Mouse (Mus musculus) kidney, adult 2 months (tissue): Measurements from ENCODE around the gene Ccdc136. TPM values are rescaled to one million over a fixed set of nuclear protein-coding genes. Genes with fewer than 3 reads are reported as not detected.

Source experiments
- DNase-seq: peaks from one replicate; pipeline ENCODE4 v3.0.0; 2021
- H3K27ac ChIP-seq: fragments of 200-500 bp; 2 replicates; pipeline ENCODE4 v1.5.1; 2012; ENCODE audit warnings: low read depth, low read length, control low read depth, inconsistent platforms; ENCODE audit not compliant: insufficient read depth
- H3K27me3 ChIP-seq: fragments of 200-500 bp; replicated peaks from 2 replicates; pipeline ENCODE4 v1.6.1; 2012; ENCODE audit warnings: mild to moderate bottlenecking, moderate library complexity, low read length, inconsistent platforms; ENCODE audit not compliant: control insufficient read depth, insufficient read depth
- H3K36me3 ChIP-seq: fragments of 200-500 bp; 2 replicates; pipeline ENCODE4 v1.6.1; 2012; ENCODE audit warnings: mild to moderate bottlenecking, moderate library complexity, low read length, inconsistent platforms; ENCODE audit not compliant: control insufficient read depth, insufficient read depth
- H3K4me1 ChIP-seq: fragments of 200-500 bp; 2 replicates; pipeline ENCODE4 v1.6.1; 2011; ENCODE audit warnings: low read length; ENCODE audit not compliant: control insufficient read depth, insufficient read depth
- H3K4me3 ChIP-seq: fragments of 200-500 bp; 2 replicates; pipeline ENCODE4 v1.5.1; 2011; ENCODE audit warnings: mild to moderate bottlenecking, low read depth, low read length, control low read depth; ENCODE audit not compliant: insufficient read depth
- CTCF ChIP-seq: fragments of 200-500 bp; conservative IDR thresholded peaks from 2 replicates; pipeline ENCODE4 v1.5.1; 2011; ENCODE audit warnings: low read depth, mild to moderate bottlenecking, control low read depth, low read length, moderate library complexity, mixed read lengths; ENCODE audit not compliant: insufficient read depth, insufficient read length
- POLR2A ChIP-seq: fragments of 200-500 bp; IDR thresholded peaks from one replicate; pipeline ENCODE4 v1.6.1; 2011; ENCODE audit warnings: low read depth, low read length, control low read depth
- WGBS: fragments of 180-500 bp; shearing (Covaris S2); methylation state at CpG from one replicate; pipeline ENCODE4 v1.1.7; 2018; 5-methylcytosine and 5-hydroxymethylcytosine counted together
- polyA plus RNA-seq: library from polyadenylated mRNA; depleted of rRNA; stranded (reverse); fragments of >200 nt; gene quantifications from 2 replicates; pipeline ENCODE4 v1.2.3, GENCODE M21; 2012

Ccdc136 gene
- polyA plus RNA-seq, 1 experiment = 4.0 TPM

- DNase-seq = peak; percentile 14
- Histone ChIP-seq H3K36me3 (no peaks in the 10 kb centered on the region), H3K4me1 (no peaks in the 10 kb centered on the region), H3K4me3 (peak within 1 kb of the TSS; percentile 48), H3K27ac (no peak within 1 kb of the TSS), H3K27me3 (peaks cover 5% of the 10 kb centered on the region)
- 1% methylated on average over 71 of the region's 77 CpGs for WGBS
- TF ChIP-seq CTCF = no peak
Observed at GRCm38 (mm10) chr6:29433038-29433803, 37.1 kb downstream of the Ccdc136 start, which contains the start of gene Flnc. Gene Flnc, plus strand, starts transcription at chr6:29433256.

DNA sequence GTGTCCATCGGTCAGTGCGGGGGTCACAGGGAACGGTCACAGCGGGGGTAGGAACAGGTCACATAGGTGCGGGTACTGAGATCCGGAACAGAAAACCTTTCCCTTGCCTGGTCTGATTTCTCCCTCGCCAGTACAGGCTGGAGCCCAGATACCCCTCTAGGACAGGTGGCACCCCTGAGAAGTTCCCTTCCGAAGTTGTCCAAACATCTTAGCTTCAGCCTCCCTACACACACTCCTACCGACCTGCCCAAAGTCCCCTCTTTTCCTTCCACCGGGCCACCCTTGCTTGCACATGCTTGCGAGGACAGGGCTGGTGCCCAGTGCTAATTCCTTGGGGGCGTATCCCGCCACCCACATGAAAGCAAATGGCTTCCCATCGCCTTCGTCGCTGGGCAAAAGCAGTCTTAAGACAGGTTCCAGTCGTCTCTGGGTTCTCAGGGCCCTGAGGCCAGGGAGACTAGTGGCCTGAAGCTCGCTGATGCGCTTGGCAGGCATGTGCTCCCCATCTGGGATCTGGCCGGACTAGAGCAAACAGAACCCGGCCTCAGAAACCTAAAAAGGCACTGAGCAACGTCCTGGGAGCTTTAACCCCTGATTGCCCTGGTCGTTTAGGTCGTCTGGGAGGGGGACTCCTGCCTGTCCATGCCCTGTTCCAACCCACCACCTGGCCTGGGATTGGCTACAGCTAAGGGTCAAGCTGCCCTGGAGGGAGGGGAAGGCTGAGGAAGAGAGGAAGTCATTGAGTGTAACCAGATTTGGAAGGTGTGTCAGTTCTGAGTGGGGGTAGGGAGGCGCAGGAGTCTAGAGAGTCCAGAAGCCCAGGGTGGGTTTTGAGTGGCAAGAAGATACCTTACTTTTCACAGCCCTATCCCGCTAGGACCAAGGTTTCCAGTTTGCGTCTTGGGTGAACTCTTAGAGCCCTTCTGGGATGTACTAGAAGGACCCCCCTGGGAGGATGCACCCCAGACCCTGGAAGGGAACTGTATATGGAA lies 38.0 kb downstream of the Ccdc136 start:
- 28% methylated on average over 27 of the region's 27 CpGs for WGBS
- DNase-seq = no peak
- Histone ChIP-seq H3K36me3 (no peaks in the 10 kb centered on the region), H3K27me3 (peaks cover 5% of the 10 kb centered on the region), H3K4me3 (peak overlapping the region; percentile 48; the same call in 1 of the 2 replicates), H3K4me1 (no peaks in the 10 kb centered on the region), H3K27ac (no peak overlapping the region)
- TF ChIP-seq POLR2A (no peak), CTCF (no peak)

- H3K4me1 ChIP-seq = no peaks in the 10 kb centered on the region
- no peaks in the 10 kb centered on the region for H3K36me3 ChIP-seq
Observed at GRCm38 (mm10) chr6:29434911-29435691, 39.0 kb downstream of the Ccdc136 start.

DNA sequence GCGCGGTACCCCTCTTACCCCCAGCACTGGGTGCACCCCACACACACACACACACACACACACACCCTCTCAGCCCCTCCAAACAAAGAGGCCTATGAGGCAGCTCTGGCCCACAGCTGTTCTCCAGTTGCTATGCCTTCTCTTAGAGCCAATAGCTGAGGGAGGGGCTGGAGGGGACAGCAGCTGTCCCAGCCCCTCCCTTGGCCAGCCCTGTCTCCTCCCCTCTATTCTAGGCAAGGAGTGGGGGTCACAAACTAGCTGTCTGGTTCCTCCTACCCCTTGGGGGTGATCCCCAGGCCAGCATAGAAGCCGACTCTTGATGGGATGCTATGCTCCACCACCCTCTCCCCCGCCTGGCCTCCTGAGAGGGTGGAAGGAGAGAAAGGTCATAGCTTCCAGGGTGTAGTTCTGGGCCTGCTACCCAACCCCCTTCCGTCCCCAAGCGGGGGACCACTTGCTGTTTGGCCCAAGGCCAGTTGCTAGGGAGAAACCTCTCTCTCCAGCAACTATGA lies 39.9 kb downstream of the Ccdc136 start:
- H3K27ac ChIP-seq = no peak overlapping the region

More at GRCm38 (mm10) chr6:29434911-29435691, 39.0 kb downstream of the Ccdc136 start:
- Histone ChIP-seq H3K4me3 (no peak overlapping the region), H3K27me3 (peaks cover 5% of the 10 kb centered on the region), H3K27ac (no peak overlapping the region)
- DNase-seq = no peak
- TF ChIP-seq CTCF (no peak), POLR2A (no peak)
- 46% methylated on average over 13 of the region's 13 CpGs for WGBS

GRCm38 (mm10) chr6:29436461-29436934 lies 40.4 kb downstream of the Ccdc136 start:
- WGBS = 26% methylated on average over 11 of the region's 11 CpGs
- peaks cover 5% of the 10 kb centered on the region for H3K27me3 ChIP-seq
- H3K36me3 ChIP-seq = no peaks in the 10 kb centered on the region
- no peak overlapping the region for H3K4me3 ChIP-seq
- H3K27ac ChIP-seq = no peak overlapping the region
- no peak for DNase-seq
- TF ChIP-seq POLR2A (no peak), CTCF (no peak)
- H3K4me1 ChIP-seq = no peaks in the 10 kb centered on the region

More for the DNA sequence above, 39.9 kb downstream of the Ccdc136 start:
- WGBS = 52% methylated on average over 6 of the region's 6 CpGs
- Histone ChIP-seq H3K4me3 (no peak overlapping the region), H3K4me1 (no peaks in the 10 kb centered on the region), H3K36me3 (no peaks in the 10 kb centered on the region), H3K27me3 (peaks cover 5% of the 10 kb centered on the region)
- no peak for TF ChIP-seq POLR2A
- no peak for TF ChIP-seq CTCF
- DNase-seq = no peak

DNA sequence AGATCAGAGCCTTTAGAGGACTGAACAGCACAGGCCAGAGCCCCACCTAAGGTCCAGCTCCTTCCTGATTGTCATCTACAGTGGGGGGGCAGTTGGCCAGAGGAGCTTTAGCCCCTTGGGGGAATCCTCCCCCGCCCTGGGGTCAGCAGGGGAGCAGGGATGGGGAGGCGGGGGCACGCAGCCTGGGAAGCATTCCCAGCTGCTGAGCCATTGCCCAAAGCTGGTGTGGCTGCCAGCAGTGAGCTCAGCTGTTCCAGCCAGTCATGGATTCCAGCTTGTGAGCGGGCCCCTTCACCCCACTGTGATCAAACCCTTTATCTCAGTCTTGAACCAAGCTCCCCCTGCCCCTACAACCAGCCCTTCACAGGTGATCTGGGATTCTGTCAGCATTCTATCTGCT lies 43.1 kb downstream of the Ccdc136 start:
- TF ChIP-seq CTCF (no peak), POLR2A (no peak)
- WGBS = 88% methylated on average over 4 of the region's 4 CpGs
- Histone ChIP-seq H3K36me3 (no peaks in the 10 kb centered on the region), H3K4me3 (no peak overlapping the region), H3K4me1 (no peaks in the 10 kb centered on the region), H3K27me3 (no peaks in the 10 kb centered on the region), H3K27ac (no peak overlapping the region)
- no peak for DNase-seq
